Mouse (Mus musculus): ENCODE results near the gene Ccdc134.

DNA sequence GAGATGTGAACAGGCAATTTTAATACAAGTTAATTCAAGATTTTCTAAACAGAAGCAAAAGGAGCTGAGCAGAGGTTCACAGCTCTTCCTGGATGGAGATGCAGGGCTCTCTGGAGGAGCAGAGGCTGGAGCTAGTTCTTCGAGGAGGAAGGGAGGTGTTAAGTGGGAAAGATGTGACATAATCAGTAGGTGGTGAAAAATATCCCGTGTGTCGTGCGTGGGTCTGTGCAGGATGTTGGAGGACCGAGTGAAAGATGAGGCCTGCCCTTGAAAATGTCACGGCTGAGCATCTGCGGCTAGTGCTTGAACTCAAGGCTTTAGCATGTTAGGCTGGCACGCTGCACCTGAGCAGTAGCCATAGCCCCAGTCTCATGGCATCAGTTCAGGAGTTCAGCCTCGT, 42.1 kb upstream of the Ccdc134 start:
- TF ChIP-seq CHD2 (IDR thresholded peaks at IDR 0.05; ENCODE audit: low read depth, low read length) (no peak), ZC3H11A (IDR thresholded peaks at IDR 0.05; ENCODE audit: borderline replicate concordance, low read depth, low read length) (no peak), MAFK (IDR thresholded peaks at IDR 0.05; ENCODE audit: insufficient read depth, low read depth, low read length) (no peak), ZNF384 (IDR thresholded peaks at IDR 0.05; ENCODE audit: low read depth, low read length) (no peak)

All from ES-E14 (cell line).